Mouse (Mus musculus): ENCODE data around the gene Olfr1465. TPM values are rescaled to one million over a fixed set of nuclear protein-coding genes. Genes with fewer than 3 reads are reported as not detected.

The Olfr1465 gene
- not detected for total RNA-seq (2023)

DNA sequence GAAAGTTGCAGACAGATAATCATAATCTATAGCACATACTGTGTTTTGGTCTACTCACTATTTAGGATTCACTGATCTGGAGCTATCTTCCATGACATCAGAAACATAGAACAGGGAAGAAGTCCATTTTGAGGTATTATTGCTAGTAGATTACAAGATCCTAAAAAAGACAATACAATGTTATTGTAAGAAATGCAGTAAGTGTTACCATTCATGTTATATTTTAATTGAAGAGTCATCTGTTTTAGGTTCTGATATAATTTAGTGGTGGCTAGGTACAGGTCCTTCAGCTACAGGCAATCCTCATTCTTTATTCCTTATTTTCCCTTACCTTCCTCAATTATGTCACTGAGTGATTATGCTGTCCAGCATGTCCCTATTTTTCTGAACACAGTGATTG lies at the start of gene Olfr1465:
Gene Olfr1465, minus strand, starts transcription at position 101 of the 400 bp plus-strand sequence.

DNA sequence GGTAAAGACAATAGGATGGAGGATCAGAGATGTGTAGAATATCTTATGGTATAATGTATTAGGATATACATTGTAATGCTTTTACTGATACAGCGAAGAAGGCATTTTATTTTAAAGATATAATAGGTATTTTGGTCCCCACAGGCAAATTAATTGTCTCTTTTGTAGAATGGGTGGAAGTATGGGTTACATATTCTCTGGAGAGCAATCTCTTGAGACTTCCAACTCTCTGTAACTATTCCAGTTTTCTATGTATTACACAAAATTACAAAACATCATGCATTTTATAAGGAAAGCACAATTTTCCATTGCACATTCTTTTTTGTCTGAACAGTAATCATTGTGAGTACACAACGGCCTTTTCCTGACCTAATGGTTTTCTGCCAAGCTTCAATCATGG lies 46.6 kb upstream of the Olfr1465 start, which contains the start of gene Olfr1467:
Gene Olfr1467, plus strand, starts transcription at position 301 of the 400 bp plus-strand sequence.

DNA sequence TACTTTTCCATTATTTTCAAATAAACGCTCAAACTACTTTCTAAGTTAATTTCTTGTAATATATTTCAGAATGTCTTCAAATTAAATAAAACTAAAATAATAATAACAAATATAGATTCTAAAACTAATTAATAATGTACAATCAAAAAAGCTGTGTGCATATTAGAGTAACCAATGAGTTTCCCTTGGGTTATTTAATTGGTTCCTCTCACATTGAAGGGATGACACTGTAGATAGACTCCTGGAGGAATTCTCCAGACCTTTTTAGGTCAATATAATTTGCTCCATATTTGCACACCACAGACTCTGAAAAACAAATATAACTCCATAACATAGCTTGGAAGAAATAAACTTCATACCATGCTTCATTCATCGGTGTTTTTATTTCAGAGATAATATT lies 23.2 kb upstream of the Olfr1465 start, which contains the start of gene Olfr1466:
Gene Olfr1466, plus strand, starts transcription at position 301 of the 400 bp plus-strand sequence.

Other genes starting within 250 kb of the Olfr1465 start
- not detected for gene Olfr1457, start 217.7 kb downstream of the Olfr1465 start, total RNA-seq (2023)
- not detected for gene Olfr1458, start 208.8 kb downstream of the Olfr1465 start, total RNA-seq (2023)
- under 1 TPM; 0.13 to 0.16 TPM for gene Olfr1459, start 166.0 kb downstream of the Olfr1465 start, total RNA-seq (2023)
- not detected for gene Olfr1461, start 152.5 kb downstream of the Olfr1465 start, total RNA-seq (2023)
- not detected for gene Olfr1462, start 129.8 kb downstream of the Olfr1465 start, total RNA-seq (2023)
- gene Olfr1463, start 84.2 kb downstream of the Olfr1465 start, total RNA-seq (2023) = not detected
- not detected for gene Olfr1466, start 23.3 kb upstream of the Olfr1465 start, total RNA-seq (2023)
- not detected for gene Olfr1467, start 46.7 kb upstream of the Olfr1465 start, total RNA-seq (2023)
- not detected for gene Olfr1469, start 92.3 kb upstream of the Olfr1465 start, total RNA-seq (2023)
- not detected for gene Olfr1471, start 127.9 kb upstream of the Olfr1465 start, total RNA-seq (2023)
- gene Olfr1472, start 140.5 kb upstream of the Olfr1465 start, total RNA-seq (2023) = not detected
- not detected for gene Olfr1474, start 154.0 kb upstream of the Olfr1465 start, total RNA-seq (2023)
- not detected for gene Olfr1475, start 164.7 kb upstream of the Olfr1465 start, total RNA-seq (2023)
- not detected for gene Olfr1477, start 185.0 kb upstream of the Olfr1465 start, total RNA-seq (2023)
- not detected for gene Olfr1480, start 212.4 kb upstream of the Olfr1465 start, total RNA-seq (2023)

Data from neutrophil, adult 59 days (primary cell).